Mouse (Mus musculus) spleen, adult 2 months (tissue): ENCODE measurements around the gene Prg3.

Experiments used
- CTCF ChIP-seq: fragments of 200-500 bp; IDR thresholded peaks from 2 replicates; pipeline ENCODE4 v1.5.1; 2011; ENCODE audit warnings: mild to moderate bottlenecking, inconsistent platforms; ENCODE audit not compliant: insufficient read depth, insufficient read length, insufficient replicate concordance; ENCODE audit errors: extremely low read depth
- POLR2A ChIP-seq: fragments of 200-500 bp; IDR thresholded peaks from 2 replicates; pipeline ENCODE4 v1.6.1; 2011; ENCODE audit warnings: low read depth, low read length, inconsistent platforms

- TF ChIP-seq CTCF (no peak), POLR2A (no peak)
Measured at GRCm38 (mm10) chr2:85030989-85031388, 43.0 kb downstream of the Prg3 start.
